Mouse (Mus musculus): ENCODE results near the gene Mapk10.

DNA sequence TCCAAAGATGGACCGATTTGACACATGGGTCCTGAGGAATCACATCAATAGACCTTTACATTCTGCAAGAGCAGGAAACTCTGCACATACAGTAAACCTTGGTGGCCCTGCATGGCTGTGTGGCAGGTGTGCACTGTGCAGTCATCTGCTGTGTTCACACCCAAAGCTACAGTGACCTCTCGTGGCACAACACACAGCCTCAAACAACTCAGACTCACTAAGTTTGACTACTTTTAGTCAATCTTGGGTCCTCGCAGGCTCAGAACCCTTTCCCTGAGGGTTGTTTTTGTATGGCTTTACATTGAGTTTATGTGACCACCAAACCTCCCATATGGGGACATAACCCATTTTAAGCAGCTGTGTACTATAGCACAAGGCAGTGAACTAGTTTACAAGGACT is 47.1 kb downstream of the Mapk10 start:
- TF ChIP-seq POU5F1 (IDR thresholded peaks at IDR 0.05; ENCODE audit: borderline replicate concordance, low read length) = no peak
- no peak for TF ChIP-seq CTCF (conservative IDR thresholded peaks at IDR 0.05; ENCODE audit: low read length)
- no peak for TF ChIP-seq NANOG (IDR thresholded peaks at IDR 0.05; ENCODE audit: borderline replicate concordance, low read length)
